Mouse (Mus musculus) lung, postnatal 0 days (tissue): Measurements from ENCODE around the gene Gm20388.

ENCODE experiments used
- CTCF ChIP-seq: IDR thresholded peaks from 2 replicates; pipeline ENCODE4 v1.5.1; 2016; ENCODE audit warnings: antibody characterized with exemption, mild to moderate bottlenecking
- EP300 ChIP-seq: IDR thresholded peaks from 2 replicates; pipeline ENCODE4 v1.6.1; 2016; ENCODE audit warnings: antibody characterized with exemption, mild to moderate bottlenecking, control low read depth

- TF ChIP-seq EP300 = no peak
- no peak for TF ChIP-seq CTCF
Observed at GRCm38 (mm10) chr8:120623608-120624007, 713.0 kb downstream of the Gm20388 start.
